Comparison of ENCODE assay signal across 10 mouse cellular contexts in genomic region chr16:84583323-84583722, GRCm38 (mm10).
DNase-seq lines count a peak whose midpoint lies in the region; ATAC-seq and TF ChIP-seq lines count a peak whose summit lies in the region.
"Had no signal": no experiment of that assay in that cellular context is flagged by ENCODE, and none has a peak within 500 bp of the region (broad histone marks: within the 10 kb centered on the region; RNA-seq: fewer than 3 reads in every experiment).

No protein-coding gene starts in this region.

- H3K27me3 ChIP-seq in heart, embryonic 15.5 days = no peaks in the 10 kb centered on the region
- no peaks in the 10 kb centered on the region for H3K27me3 ChIP-seq in heart, embryonic 10.5 days (ENCODE audit: insufficient read depth, poor library complexity, severe bottlenecking)
- no peaks in the 10 kb centered on the region for H3K27me3 ChIP-seq in myocyte (ENCODE audit: control insufficient read depth, insufficient read depth, insufficient read length)

- H3K79me2 ChIP-seq in myocyte (ENCODE audit: control insufficient read depth, insufficient read depth) = no peaks in the 10 kb centered on the region

- H3K9ac ChIP-seq in heart, embryonic 15.5 days = no peak overlapping the region

- DNase-seq in heart, embryonic 10.5 days (ENCODE audit: low spot score) = no peak
- peak; percentile 90 for DNase-seq in A20 (ENCODE audit: low read depth, low spot score)
- DNase-seq in c-Kit-positive CD71-positive TER-119-positive erythroid progenitor cells, embryonic 14.5 days (ENCODE audit: low spot score) = peak; percentile 3
- DNase-seq in retina, embryonic 14.5 days (ENCODE audit: low spot score) = no peak
- DNase-seq in cerebellum, postnatal 25 days = no peak
- DNase-seq in adrenal gland, postnatal 4 days (ENCODE audit: low spot score in 2 of 2) = no peak
- DNase-seq: cerebellum, adult 9-11 months had no signal

- TF ChIP-seq POLR2A in myocyte (IDR thresholded peaks at IDR 0.05; ENCODE audit: insufficient read length, low read depth) = no peak

- H3K4me2 ChIP-seq in heart, embryonic 15.5 days = no peak overlapping the region
- no peak overlapping the region for H3K4me2 ChIP-seq in myocyte (ENCODE audit: low read depth)

- ATAC-seq in heart, embryonic 15.5 days (replicated peaks; ENCODE audit: insufficient number of reproducible peaks, insufficient read depth, low FRiP score, low read depth) = no peak

- H3K36me3 ChIP-seq in heart, embryonic 15.5 days = no peaks in the 10 kb centered on the region
- H3K36me3 ChIP-seq in heart, embryonic 10.5 days = no peaks in the 10 kb centered on the region
- H3K36me3 ChIP-seq in myocyte (ENCODE audit: control insufficient read depth, insufficient read depth) = no peaks in the 10 kb centered on the region
- H3K36me3 ChIP-seq: G1E had no signal

- no peak overlapping the region for H3K4me3 ChIP-seq in heart, embryonic 15.5 days
- no peak overlapping the region for H3K4me3 ChIP-seq in heart, embryonic 10.5 days
- H3K4me3 ChIP-seq in myocyte = no peak overlapping the region

- no peaks in the 10 kb centered on the region for H3K4me1 ChIP-seq in heart, embryonic 15.5 days (replicated peaks)
- H3K4me1 ChIP-seq in heart, embryonic 10.5 days = no peaks in the 10 kb centered on the region

- no peaks in the 10 kb centered on the region for H3K9me3 ChIP-seq in heart, embryonic 15.5 days (replicated peaks)
- no peaks in the 10 kb centered on the region for H3K9me3 ChIP-seq in heart, embryonic 10.5 days

- no peak overlapping the region for H3ac ChIP-seq in myocyte (ENCODE audit: control insufficient read depth, insufficient read length)

- WGBS in heart, embryonic 15.5 days = 67% methylated on average over 7 of the region's 7 CpGs
- 83% methylated on average over 7 of the region's 7 CpGs for WGBS in heart, embryonic 10.5 days

- peak overlapping the region; percentile 20; the same call in 1 of the 2 replicates for H3K27ac ChIP-seq in heart, embryonic 15.5 days
- no peak overlapping the region for H3K27ac ChIP-seq in heart, embryonic 10.5 days

TF ChIP-seq in myocyte, 11 proteins besides CTCF, POLR2A, EP300 and RAD21:
- no peak for TF ChIP-seq MYOG (IDR thresholded peaks at IDR 0.05; ENCODE audit: control insufficient read depth in 1 of 3, insufficient read depth in 1 of 3, insufficient read length in 2 of 3, low read depth in 2 of 3)
- TF ChIP-seq CEBPB (IDR thresholded peaks at IDR 0.05; ENCODE audit: insufficient read depth, poor library complexity, severe bottlenecking) = no peak
- peak; percentile 28 for TF ChIP-seq USF1 (IDR thresholded peaks at IDR 0.05; ENCODE audit: low read depth)

Comparison
In these comparisons a context has a peak if more than half of its experiments do, and no peak if none do; other contexts are left out.
1. DNase-seq: peak in A20 (single experiment) and c-Kit-positive CD71-positive TER-119-positive erythroid progenitor cells, embryonic 14.5 days (single experiment); none in heart, embryonic 10.5 days (single experiment), retina, embryonic 14.5 days (single experiment), cerebellum, postnatal 25 days (0 of 2) and adrenal gland, postnatal 4 days (0 of 2).